Mouse (Mus musculus): Measurements from ENCODE around the gene Rab26. TPM values are rescaled to one million over a fixed set of nuclear protein-coding genes. Genes with fewer than 3 reads are reported as not detected.

The Rab26 gene
- polyA plus RNA-seq, 1 experiment from 2014 or later, result 1.2 TPM

DNA sequence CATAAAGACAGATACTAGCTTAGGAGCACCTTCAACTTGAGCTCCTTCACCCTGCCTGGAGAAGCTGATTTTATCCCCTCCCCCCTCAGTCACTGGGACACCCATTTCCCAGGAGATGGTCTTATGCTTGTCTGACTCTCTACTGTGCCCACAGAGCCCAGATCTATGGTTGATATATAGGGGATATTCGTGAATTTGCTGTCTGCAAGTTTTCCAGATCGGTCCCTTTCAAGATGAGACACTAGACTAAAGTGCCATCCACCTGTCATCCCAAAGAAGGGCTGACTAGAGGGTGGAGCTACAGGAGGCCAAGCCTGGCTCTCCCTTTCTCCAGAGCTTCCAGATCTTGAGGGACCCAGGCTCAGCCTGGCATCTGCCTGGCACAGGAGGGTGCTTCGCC, 2.9 kb downstream of the Rab26 start:
- no peaks in the 10 kb centered on the region for H3K9me3 ChIP-seq (ENCODE audit: low read length)
- no peaks in the 10 kb centered on the region for H3K36me3 ChIP-seq (ENCODE audit: insufficient read depth, low read length)
- no peak overlapping the region for H3K4me2 ChIP-seq (replicated peaks; ENCODE audit: low read depth, low read length)
- H3K27me3 ChIP-seq (replicated peaks; ENCODE audit: insufficient read depth, low read length), result no peaks in the 10 kb centered on the region
- ATAC-seq (no peak), DNase-seq (ENCODE audit: low spot score) (no peak)
- peaks cover 13% of the 10 kb centered on the region; the same call in 1 of the 2 replicates for H3K4me1 ChIP-seq (ENCODE audit: insufficient read depth, low read depth, low read length)
- H3K9ac ChIP-seq (replicated peaks; ENCODE audit: low read depth), result no peak overlapping the region
- TF ChIP-seq CTCF (IDR thresholded peaks at IDR 0.05), result no peak
- TF ChIP-seq EP300 (IDR thresholded peaks at IDR 0.05), result no peak
- no peak overlapping the region for H3K4me3 ChIP-seq (ENCODE audit: low read depth, low read length)
- H3K27ac ChIP-seq (ENCODE audit: low read length), result no peak overlapping the region
- WGBS, result 60% methylated on average over 3 of the region's 3 CpGs

DNA sequence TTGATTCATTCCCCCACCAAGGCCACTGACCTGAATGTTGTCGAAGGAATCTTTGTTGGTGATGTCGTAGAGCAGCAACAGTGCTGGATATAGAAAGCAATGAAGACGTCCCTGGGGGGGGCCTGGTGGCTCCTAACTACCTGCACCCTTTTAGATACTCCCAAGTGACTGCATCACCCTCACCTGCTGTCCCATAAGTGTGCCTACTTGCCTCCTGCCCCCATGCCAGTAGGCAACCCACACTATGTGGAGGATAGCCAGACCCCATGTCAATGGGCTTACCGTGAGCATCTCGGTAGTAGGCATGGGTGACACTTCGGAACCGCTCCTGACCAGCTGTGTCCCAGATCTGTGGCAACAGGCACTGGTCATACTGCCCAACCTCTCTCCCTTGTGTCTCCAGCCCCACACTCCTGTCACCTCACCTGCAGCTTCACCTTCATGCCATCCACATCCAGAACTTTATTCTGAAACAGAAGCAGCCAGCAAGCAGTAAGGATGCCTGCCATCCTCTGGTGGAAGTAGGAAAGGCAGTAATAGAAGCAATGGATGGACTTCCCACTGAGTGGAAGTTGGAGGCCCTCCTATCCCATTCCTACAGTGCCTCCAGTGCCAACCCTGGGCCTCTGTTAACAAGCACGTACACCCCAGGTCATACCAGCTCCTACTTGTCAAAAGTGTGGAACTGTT, 3.5 kb downstream of the Rab26 start:
- no peak for ATAC-seq
- Histone ChIP-seq H3K9ac (replicated peaks; ENCODE audit: low read depth) (no peak overlapping the region), H3K4me1 (ENCODE audit: insufficient read depth, low read depth, low read length) (peaks cover 13% of the 10 kb centered on the region; the same call in 1 of the 2 replicates), H3K4me2 (replicated peaks; ENCODE audit: low read depth, low read length) (no peak overlapping the region), H3K27ac (ENCODE audit: low read length) (no peak overlapping the region), H3K9me3 (ENCODE audit: low read length) (no peaks in the 10 kb centered on the region), H3K4me3 (ENCODE audit: low read depth, low read length) (no peak overlapping the region), H3K36me3 (ENCODE audit: insufficient read depth, low read length) (no peaks in the 10 kb centered on the region), H3K27me3 (replicated peaks; ENCODE audit: insufficient read depth, low read length) (no peaks in the 10 kb centered on the region)
- 39% methylated on average over 8 of the region's 8 CpGs for WGBS
- TF ChIP-seq CTCF (IDR thresholded peaks at IDR 0.05), result peak; percentile 51
- no peak for TF ChIP-seq EP300 (IDR thresholded peaks at IDR 0.05)
- DNase-seq (ENCODE audit: low spot score), result no peak

DNA sequence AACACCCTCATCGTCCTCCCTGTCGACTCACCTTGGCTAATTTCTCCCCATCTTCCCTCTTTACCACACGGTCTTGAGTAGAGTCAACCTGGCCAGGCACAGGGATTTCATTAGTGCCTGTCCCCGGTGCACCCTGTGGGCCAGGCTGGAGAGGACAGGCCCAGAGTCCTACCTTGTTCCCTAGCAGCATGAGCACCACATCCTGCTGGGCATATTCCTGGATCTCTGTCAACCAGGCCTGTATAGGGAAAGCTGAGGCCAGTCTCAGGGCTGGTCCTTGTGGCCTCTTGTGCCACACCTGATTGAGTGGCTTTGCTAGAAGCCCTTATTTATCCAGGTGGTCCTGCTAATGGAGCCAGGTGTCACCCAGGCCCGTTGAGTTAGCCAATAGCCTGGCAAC, 4.1 kb downstream of the Rab26 start:
- no peak for TF ChIP-seq EP300 (IDR thresholded peaks at IDR 0.05)
- TF ChIP-seq CTCF (IDR thresholded peaks at IDR 0.05), result no peak
- no peaks in the 10 kb centered on the region for H3K9me3 ChIP-seq (ENCODE audit: low read length)
- H3K4me1 ChIP-seq (ENCODE audit: insufficient read depth, low read depth, low read length), result peaks cover 18% of the 10 kb centered on the region; the same call in 1 of the 2 replicates
- DNase-seq (ENCODE audit: low spot score) (no peak), ATAC-seq (no peak)
- no peaks in the 10 kb centered on the region for H3K27me3 ChIP-seq (replicated peaks; ENCODE audit: insufficient read depth, low read length)
- 0 out of 2 replicates have a peak overlapping the region, but pooled peaks have one; percentile 20 for H3K9ac ChIP-seq (replicated peaks; ENCODE audit: low read depth)
- no peak overlapping the region for H3K27ac ChIP-seq (ENCODE audit: low read length)
- no peaks in the 10 kb centered on the region for H3K36me3 ChIP-seq (ENCODE audit: insufficient read depth, low read length)
- no peak overlapping the region for H3K4me2 ChIP-seq (replicated peaks; ENCODE audit: low read depth, low read length)
- H3K4me3 ChIP-seq (ENCODE audit: low read depth, low read length), result no peak overlapping the region
- 20% methylated on average over 5 of the region's 5 CpGs for WGBS

DNA sequence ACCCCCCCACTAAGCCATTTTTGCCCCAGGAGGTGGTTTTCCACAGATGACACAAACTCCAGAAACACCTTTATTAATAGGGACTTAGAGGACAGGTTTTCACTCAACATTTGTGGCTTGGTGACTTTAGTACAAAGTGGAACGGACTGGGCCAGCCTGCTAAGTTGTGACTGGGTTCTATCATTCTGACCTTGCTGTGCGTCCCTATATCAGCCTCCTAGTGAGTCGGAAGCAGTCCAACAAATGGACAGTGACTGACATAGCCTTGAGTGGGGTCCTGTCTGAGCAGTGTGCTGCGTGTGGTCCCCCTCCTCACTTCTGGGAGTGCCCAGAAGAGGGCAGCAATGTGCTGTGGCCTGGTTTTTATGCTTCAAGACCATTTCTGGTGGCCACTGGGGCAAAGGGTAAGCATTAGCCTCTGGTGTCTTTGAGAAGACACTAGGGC, 5.0 kb downstream of the Rab26 start:
- TF ChIP-seq CTCF (IDR thresholded peaks at IDR 0.05) (peak; percentile 92), EP300 (IDR thresholded peaks at IDR 0.05) (no peak)
- peaks cover 18% of the 10 kb centered on the region; the same call in 1 of the 2 replicates for H3K4me1 ChIP-seq (ENCODE audit: insufficient read depth, low read depth, low read length)
- DNase-seq (ENCODE audit: low spot score), result peak; percentile 67
- ATAC-seq, result no peak
- H3K27ac ChIP-seq (ENCODE audit: low read length), result no peak overlapping the region
- H3K4me2 ChIP-seq (replicated peaks; ENCODE audit: low read depth, low read length), result peak overlapping the region; percentile 63
- WGBS, result 3% methylated on average over 4 of the region's 4 CpGs
- H3K4me3 ChIP-seq (ENCODE audit: low read depth, low read length), result peak overlapping the region; percentile 46
- no peaks in the 10 kb centered on the region for H3K36me3 ChIP-seq (ENCODE audit: insufficient read depth, low read length)
- no peaks in the 10 kb centered on the region for H3K9me3 ChIP-seq (ENCODE audit: low read length)
- peak overlapping the region; percentile 50 for H3K9ac ChIP-seq (replicated peaks; ENCODE audit: low read depth)
- H3K27me3 ChIP-seq (replicated peaks; ENCODE audit: insufficient read depth, low read length), result no peaks in the 10 kb centered on the region

DNA sequence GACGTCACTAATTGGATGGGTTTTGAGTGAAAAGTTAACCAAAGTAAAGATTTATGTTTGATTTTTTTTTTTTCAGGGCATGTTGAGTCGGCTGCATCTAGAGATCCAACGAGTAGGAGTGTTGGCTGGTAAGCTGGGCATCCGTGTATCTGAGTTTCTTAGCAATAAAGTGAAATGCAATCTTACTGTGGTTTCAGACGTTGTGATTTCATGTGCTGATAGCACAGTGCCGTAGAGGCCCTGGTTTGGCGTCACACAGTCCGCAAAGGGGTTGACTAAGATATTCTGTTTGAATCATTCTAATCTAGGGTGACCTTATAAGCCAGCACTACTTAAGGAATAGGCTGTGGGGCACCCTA, 5.5 kb downstream of the Rab26 start:
- Histone ChIP-seq H3K9me3 (ENCODE audit: low read length) (no peaks in the 10 kb centered on the region), H3K4me3 (ENCODE audit: low read depth, low read length) (peak overlapping the region; percentile 46), H3K4me2 (replicated peaks; ENCODE audit: low read depth, low read length) (peak overlapping the region; percentile 63), H3K4me1 (ENCODE audit: insufficient read depth, low read depth, low read length) (peaks cover 18% of the 10 kb centered on the region; the same call in 1 of the 2 replicates), H3K27me3 (replicated peaks; ENCODE audit: insufficient read depth, low read length) (no peaks in the 10 kb centered on the region), H3K27ac (ENCODE audit: low read length) (peak overlapping the region; percentile 51), H3K9ac (replicated peaks; ENCODE audit: low read depth) (peak overlapping the region; percentile 50), H3K36me3 (ENCODE audit: insufficient read depth, low read length) (no peaks in the 10 kb centered on the region)
- DNase-seq (ENCODE audit: low spot score), result no peak
- no peak for ATAC-seq
- WGBS, result under 1% methylated on average over 8 of the region's 8 CpGs
- TF ChIP-seq EP300 (IDR thresholded peaks at IDR 0.05), result no peak
- TF ChIP-seq CTCF (IDR thresholded peaks at IDR 0.05), result no peak

DNA sequence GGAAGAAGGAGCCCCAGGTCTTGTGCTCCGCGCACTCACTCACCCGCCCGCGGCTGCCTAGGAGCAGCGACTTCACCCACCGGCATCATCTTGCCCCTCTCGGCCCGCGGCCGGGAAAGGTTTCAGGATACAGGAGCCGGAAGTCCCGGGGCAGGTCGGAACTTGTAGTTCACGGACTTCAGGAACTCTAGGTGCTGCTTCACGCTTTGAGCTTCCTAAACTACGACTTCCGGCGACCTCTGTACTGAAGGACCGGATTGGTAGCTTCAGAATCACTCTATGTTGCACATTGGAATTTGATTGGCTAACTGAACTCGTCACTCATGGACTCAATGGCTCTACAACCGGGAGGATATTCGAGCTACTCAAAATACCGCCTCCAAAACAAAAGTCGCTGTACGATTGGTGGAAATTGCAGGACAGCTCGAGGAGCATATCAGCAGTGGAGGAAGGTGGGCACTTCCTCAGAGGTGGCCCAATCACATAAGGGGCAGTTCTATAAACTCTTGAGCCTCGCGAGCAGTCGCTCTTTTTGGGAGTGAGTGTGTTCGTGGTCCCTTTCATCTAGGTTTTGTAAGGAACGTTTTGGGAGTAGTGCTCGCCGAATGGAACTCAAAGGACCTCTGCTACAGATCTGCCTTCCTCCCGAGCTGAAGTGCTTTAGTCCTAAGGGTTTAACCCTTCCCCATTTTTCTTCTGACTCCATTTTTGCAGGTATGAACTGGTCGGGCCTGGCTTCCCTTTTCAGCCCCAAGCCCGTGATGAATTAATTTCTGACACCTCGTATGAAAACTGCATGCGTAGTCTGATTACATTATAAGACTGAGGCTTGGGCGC, 6.1 kb downstream of the Rab26 start, which contains the start of gene Traf7:
Gene Traf7 (minus strand): TSS at position 216 of the 837 bp plus-strand sequence.
- Histone ChIP-seq H3K4me3 (ENCODE audit: low read depth, low read length) (peak within 1 kb of the TSS; percentile 83), H3K9ac (replicated peaks; ENCODE audit: low read depth) (peak within 1 kb of the TSS; percentile 83), H3K27ac (ENCODE audit: low read length) (peak within 1 kb of the TSS; percentile 65), H3K36me3 (ENCODE audit: insufficient read depth, low read length) (no peaks in the 10 kb centered on the region), H3K4me2 (replicated peaks; ENCODE audit: low read depth, low read length) (peak within 1 kb of the TSS; percentile 63), H3K4me1 (ENCODE audit: insufficient read depth, low read depth, low read length) (peaks cover 15% of the 10 kb centered on the region; the same call in 1 of the 2 replicates), H3K27me3 (replicated peaks; ENCODE audit: insufficient read depth, low read length) (no peaks in the 10 kb centered on the region), H3K9me3 (ENCODE audit: low read length) (no peaks in the 10 kb centered on the region)
- peak; percentile 98 for ATAC-seq
- under 1% methylated on average over 40 of the region's 40 CpGs for WGBS
- DNase-seq (ENCODE audit: low spot score), result peak; percentile 100
- no peak for TF ChIP-seq CTCF (IDR thresholded peaks at IDR 0.05)
- TF ChIP-seq EP300 (IDR thresholded peaks at IDR 0.05), result peak; percentile 67; the same call in 1 of the 2 replicates
